Mouse (Mus musculus): Measurements from ENCODE around the gene Dus2. TPM values are rescaled to one million over a fixed set of nuclear protein-coding genes. Genes with fewer than 3 reads are reported as not detected.
"Not testable (repeated sequence)": the region's sequence is repeated elsewhere in the genome, so short reads cannot be mapped to it uniquely, and the experiment has no call there.

Dus2 gene
- 10 to 100 TPM; 18.9 to 22.6 TPM for total RNA-seq (2021)

- peak; percentile 54 to 69 for DNase-seq
These were observed at the start of gene Dus2 for GRCm38 (mm10) chr8:105990856-105991387. Dus2 (plus strand) TSS chr8:105991337.

DNA sequence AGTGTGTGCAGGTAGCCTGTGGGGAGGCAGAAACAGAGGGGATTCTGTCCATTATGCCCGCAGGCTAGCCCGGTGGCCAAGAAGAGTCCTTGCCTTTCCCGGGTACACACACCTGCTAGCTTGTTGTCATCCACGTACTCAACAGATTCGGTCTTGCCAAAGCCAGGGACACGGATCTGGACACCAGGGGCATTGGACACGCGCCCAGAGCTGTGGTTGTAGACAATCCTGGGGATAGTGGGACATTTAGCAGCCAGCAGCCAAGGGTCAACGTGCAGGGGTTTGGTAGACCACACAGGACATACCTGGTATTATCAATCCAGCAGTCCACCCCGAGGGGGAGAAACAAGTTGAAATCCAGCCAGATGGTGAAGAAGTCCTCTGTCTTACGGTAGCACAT is 49.1 kb upstream of the Dus2 start:
- no peak for DNase-seq

GRCm38 (mm10) chr8:105942542-105942941 is 48.6 kb upstream of the Dus2 start:
- DNase-seq = no peak

DNA sequence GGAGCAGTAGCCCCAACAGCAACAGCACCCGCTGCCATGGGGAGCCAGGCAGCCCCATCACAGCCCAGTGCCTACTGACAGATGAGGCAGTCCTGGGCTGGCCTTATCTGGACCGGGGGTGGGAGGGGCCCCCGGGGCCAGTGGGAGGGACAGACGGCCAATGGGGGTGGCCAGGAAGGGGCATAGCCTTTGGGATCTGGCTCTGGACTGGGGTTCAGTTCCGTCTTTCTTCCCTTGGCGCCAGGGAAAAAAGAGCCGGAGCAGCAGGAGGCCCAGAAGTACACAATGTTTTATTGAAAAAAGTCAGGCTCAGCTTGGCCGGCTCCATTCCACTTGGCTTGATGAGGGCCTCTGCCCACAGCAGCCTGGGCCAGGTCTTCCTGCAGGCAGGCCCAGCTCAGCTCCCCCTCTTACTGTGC is 47.8 kb upstream of the Dus2 start, which contains the start of gene Lcat:
Gene Lcat, minus strand, starts transcription at position 62 of the 419 bp plus-strand sequence.
- DNase-seq = peak; percentile 57 to 64

DNA sequence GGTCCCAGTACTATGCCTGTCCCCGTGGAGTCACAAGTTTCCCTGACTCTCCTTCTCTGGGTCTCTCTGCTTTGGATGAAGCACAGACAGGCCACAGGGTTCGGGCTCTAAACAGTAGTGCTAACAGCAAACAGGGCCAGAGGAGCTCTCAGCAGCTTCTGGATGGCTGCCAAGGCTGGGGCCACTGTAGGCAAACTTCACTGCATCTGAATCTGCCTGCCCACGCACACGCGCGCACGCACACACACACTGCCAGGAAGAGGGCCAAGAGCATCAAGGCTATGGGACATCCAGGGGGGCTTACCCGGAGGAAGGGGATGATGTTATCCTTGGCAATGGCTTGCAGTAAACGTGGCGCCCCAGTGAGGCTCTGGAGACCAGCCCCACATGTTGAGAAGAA is 41.8 kb upstream of the Dus2 start:
- DNase-seq = peak; percentile 43 to 44

GRCm38 (mm10) chr8:105951057-105951659 is 40.0 kb upstream of the Dus2 start:
- DNase-seq = peak; percentile 61 to 62

GRCm38 (mm10) chr8:105956556-105956955 is 34.6 kb upstream of the Dus2 start:
- no peak for DNase-seq

DNA sequence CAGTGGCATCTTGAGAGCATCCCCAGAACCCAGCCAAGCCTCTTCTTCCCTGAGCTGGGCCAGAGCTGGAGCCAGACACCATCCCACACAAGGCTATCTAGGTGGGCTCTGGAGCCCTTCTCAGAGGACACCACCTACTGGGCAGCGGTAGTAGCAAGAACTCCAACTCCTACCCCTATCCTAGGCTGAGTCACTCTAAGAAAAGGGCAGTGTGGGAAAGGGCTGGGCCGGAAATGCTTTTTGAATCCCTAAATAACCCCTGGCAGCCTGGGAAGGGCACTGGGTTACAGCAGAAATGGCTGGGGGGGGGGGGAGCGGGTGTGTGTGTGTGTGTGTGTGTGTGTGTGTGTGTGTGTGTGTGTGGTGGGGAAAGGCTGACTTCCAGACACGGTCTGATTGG is 33.3 kb upstream of the Dus2 start:
- no peak for DNase-seq

DNA sequence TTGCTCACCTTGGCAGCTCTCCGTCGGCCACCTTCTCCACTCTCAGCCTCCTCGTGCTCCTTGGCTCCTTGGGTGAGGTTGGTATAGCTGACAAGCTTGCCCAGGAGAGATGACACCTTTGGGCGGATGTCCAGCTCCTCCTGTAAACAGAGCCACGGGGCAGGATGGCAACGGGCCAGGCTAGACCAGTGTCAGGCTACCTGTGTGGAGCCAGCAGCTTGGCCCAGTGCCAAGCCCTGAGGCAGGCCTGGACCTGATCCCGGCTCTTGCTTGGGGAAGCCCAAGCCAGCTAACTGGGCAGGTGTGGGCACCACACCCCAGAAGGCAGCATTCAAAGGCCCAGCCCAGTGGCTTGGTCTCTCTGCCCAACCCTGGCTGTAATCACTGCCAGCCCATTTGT is 31.8 kb upstream of the Dus2 start:
- no peak for DNase-seq

- DNase-seq = no peak
These were observed 30.0 kb upstream of the Dus2 start for GRCm38 (mm10) chr8:105961101-105961500.

DNA sequence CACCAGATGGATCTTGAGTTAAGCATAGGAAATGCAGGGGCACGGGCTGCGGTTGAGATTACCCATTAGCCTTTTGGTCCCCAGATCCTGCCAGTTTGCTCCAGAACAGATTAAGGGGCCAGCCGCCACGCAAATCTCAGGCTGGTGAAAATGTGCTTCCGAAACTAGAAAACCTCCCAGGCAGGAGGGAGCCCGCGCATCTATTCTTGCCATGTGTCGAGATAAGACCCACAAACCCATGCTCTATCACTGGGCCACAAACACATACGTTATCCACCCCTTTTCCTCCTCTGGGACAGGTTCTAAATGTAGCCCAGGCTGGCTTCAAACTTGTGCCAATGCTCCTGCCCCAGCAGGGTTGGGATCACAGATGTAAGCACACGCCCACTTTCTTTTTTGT is 29.6 kb upstream of the Dus2 start:
- no peak for DNase-seq

DNA sequence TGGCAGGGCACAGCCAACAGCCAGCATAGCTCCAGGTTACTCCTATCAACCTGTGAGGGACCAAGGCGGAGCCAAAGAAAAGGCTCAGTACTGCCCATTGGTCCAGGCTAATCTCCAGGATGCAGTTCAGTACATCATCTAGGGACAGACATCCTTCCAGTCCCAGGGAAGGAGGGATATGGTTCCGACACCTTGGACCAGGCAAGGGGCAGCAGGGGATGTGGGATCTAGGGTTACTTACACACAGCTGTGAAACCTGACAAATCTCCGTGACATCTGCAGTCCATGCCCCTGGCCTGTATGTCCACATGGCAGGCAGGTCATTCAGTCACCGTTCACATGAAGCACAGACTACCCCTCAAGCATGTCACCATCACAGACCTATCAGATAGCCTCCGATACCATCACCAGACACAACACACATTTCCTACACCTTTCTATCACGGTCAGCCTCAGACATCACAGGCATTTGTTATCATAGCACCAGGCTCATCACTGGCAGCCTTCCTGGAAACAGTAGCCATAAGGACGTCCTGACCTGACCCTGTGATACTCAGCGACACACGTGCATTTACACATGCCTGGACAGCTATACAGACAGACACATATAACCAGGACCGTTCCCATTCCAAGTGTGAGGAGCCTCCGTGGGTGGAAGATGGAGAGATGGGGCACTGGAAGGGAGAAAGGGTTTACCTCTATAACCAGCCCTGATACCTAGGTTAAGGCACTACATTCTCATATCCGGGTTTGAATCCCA is 26.5 kb upstream of the Dus2 start:
- DNase-seq = no peak

DNA sequence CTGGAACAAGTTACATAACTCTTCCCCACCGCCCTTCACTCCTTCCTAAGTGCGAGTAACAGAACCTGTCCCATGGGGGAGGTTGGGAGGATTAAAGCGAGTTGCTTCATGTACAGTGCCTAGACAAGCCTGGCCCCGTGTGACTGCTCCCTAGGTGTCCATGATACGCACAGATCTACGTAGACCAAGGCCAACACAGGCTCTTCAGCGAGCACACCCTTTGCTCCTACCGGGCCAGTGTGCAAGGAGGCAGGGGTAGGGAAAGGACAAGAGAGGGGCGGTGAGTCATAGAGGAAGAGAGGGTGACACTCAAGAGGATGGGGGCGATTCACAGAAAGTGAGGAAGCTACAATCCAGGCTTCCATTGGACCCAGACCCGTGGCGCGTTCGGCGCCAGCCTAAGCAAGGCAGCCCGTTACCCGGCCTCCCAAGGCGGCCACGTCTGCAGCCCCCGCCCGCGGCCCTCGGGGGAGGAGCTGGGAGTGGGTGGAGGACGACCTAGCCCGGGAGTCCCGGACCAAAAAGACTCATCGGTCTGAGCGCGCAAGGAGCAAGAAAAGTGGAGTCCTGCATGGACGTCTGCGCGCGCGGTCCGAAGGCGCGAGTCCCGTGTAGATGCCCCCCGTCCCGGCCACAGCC is 25.8 kb upstream of the Dus2 start:
- peak in 1 of 2 experiments; percentile 24 for DNase-seq

- DNase-seq = peak; percentile 40 to 42
These were observed 25.2 kb upstream of the Dus2 start, which contains the start of gene Slc12a4 for GRCm38 (mm10) chr8:105965905-105966341. Slc12a4 (minus strand) TSS chr8:105966097.

DNA sequence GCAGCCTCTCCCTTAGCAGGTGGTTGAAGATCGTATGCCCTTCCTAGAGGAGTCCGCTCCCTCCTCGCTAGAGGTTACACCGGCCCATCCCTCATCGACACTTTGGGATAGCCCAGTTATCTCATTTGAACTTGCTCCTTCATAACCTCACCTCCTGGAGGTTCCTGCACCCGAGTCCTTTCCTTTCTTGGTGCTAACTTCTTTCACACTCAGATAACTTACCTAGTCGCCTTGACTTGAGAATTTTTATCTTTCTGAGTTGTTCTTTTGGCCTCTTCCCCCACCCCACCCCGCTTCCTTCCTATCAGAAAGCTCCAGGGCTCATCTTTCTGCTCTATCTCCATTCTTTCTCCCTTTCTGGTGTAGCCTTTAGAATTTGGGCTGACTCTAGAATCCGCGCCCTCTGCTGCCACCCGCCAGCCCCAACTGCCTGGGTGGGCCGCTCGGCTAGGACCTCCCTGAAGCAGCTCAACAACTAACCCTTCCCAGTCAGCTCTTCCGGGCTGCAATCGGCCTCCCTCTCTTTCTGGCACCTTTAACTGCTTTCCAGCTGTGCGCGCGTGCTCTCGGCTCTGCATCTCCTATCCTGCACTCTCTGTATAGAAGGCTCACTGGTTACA is 24.3 kb upstream of the Dus2 start:
- no peak for DNase-seq

GRCm38 (mm10) chr8:105969367-105969766 is 21.8 kb upstream of the Dus2 start:
- DNase-seq = no peak

DNA sequence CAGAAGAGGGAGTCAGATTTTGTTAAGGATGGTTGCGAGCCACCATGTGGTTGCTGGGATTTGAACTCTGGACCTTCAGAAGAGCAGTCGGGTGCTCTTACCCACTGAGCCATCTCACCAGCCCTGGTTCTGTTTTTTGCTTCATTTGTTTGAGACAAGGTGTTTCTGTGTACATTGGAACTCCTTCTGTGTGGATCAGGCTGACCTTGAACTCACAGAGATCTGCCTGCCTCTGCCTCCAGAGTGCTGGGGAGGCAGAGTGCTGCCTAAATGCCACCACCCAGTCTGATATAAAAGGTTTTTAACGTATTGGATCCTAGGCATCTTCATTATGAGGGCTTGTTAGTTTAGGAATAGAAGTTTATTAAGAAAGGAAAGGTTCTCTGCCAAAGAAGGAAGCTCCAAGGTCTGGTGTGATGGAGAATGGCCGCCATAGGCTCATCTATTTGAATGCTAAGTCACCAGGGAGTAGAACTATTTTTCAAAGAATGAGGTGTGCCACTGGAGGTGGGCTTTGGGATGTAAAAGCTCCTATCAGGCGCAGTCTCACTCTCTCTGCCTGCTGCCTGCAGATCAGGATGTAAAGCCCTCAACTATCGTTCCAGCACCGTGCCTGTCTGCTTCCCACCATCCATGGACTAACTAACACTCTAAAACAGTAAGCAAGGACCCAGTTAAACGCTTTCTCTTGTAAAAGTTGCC is 20.0 kb upstream of the Dus2 start:
- no peak for DNase-seq

GRCm38 (mm10) chr8:105975363-105975762 is 15.8 kb upstream of the Dus2 start:
- DNase-seq = no peak

GRCm38 (mm10) chr8:105979325-105979724 is 11.8 kb upstream of the Dus2 start, which contains the start of gene Dpep3:
Dpep3 (minus strand) TSS chr8:105979429.
- no peak for DNase-seq

GRCm38 (mm10) chr8:105981146-105981545 is 10.0 kb upstream of the Dus2 start:
- DNase-seq = no peak

- DNase-seq = not testable (repeated sequence)
These were observed 7.7 kb upstream of the Dus2 start for GRCm38 (mm10) chr8:105983406-105983805.

DNA sequence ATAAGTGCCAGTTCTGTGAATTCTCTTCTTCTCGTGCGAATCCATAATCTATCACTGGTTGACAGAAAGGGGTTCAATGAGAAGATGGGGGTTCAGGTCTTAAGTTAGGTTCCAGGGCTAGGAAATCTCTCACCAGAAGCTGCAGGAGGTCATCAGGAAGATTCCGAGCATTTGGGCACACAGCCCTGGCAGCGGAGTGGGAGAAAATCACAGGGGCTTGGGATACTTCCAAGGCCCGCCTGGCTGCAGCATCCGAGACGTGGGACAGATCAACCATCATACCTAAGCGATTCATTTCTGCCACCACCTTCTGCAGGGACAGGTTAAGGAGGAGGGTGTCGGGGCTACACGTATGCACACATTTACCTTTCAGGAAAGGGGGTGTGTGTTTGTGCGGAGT is 2.6 kb upstream of the Dus2 start:
- DNase-seq = no peak

Data from layer of hippocampus, postnatal 36 days (tissue).